Mouse (Mus musculus) megakaryocyte, embryonic 14.5 days (primary cell): ENCODE results near the gene Panx2.

Experiments
- FLI1 ChIP-seq: IDR thresholded peaks from 2 replicates; pipeline ENCODE4 v1.6.1; 2012; ENCODE audit warnings: low read length, inconsistent platforms, mixed read lengths
- GATA1 ChIP-seq: IDR thresholded peaks from 3 replicates; pipeline ENCODE4 v1.6.1; 2012; ENCODE audit warnings: mixed read lengths, low read length, inconsistent platforms, borderline replicate concordance

GRCm38 (mm10) chr15:89090662-89091061, 31.1 kb downstream of the Panx2 start:
- TF ChIP-seq GATA1 (no peak), FLI1 (no peak)
